Mouse (Mus musculus): ENCODE measurements at regions not wholly inside any gene's neighbourhood (a gene's known extent, or its start where the extent isn't known, plus 50 kb on each side); places are given as distances from the start of the nearest gene placed in this dataset.
"Not testable (repeated sequence)": the region's sequence is repeated elsewhere in the genome, so short reads cannot be mapped to it uniquely, and the experiment has no call there.

DNA sequence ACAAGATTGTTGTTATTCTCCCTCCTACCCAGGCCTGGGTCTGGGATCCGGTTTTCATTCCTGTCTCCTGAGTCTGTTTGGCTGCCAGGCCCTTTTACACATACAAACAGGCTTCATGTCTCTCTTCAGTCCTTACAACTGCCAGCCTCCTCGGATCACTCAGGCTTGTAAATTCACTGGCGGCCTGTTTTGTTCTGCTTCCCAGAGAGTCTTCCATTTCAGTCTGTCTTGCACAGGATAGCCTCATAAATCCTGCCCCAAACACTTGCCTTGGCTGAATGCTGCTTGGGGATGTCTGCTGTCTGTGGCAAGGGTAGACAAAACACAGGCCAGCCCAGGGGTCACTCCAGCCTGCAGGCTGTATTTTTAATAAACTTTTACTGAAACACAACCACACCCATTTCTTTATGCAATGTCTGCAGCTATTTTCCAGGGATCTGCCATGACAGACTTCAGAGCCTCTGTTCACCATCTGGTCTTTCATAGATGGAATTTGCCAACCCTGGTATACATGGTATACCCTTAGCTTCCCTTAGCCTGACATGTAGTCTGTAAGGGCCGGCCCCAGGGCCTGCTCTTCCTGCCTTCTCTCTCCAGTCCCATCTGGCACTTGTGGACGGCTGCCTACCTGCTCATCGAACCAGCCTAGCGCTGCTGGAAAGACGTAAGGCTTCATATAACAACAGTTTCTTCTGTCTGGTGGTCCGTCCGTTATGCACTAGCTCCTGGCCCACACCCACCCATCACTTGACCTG, 149.0 kb upstream of the Mocs1 start:
- no peak for DNase-seq (ENCODE audit: low spot score in 2 of 2)

DNA sequence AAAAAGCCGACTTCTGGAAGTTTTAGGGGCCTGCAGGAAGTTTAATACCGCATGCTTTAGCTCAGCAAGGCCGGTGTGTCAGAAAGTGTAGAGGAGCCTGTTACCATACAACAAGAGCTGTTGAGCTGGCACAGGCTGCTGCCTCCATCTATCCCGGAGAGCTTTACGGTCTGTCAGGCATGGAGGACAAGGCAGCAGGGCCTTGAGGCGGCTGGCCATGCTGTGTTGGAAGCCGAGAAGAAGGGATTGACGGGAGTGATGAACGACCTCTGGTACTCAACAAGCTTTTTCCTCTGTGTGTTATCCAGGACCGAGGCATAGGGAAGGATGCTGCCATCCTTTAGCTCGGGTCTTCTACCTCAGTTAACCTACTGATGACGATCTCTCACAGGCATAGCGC, 146.8 kb upstream of the Mocs1 start:
- DNase-seq (ENCODE audit: low spot score in 2 of 2), result no peak

DNA sequence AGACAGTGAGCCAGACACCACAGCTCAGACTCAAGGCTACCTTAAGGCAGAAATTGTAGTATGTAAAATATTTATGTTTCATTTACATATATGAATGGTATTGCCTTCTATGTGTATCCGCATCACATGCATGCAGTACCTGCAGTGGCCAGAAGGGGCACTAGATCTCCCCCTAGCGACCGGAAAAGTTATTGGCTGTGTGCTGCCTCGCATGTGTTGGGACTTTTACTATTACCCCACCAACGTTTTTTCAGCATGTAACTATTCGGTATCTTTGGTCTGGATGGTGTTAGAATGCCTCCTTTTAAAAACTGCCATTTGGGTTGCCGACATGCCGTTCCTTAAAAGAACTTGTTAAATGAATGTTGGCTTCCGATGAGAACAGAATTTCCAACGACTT, 145.7 kb upstream of the Mocs1 start:
- DNase-seq (ENCODE audit: low spot score in 2 of 2), result no peak

DNA sequence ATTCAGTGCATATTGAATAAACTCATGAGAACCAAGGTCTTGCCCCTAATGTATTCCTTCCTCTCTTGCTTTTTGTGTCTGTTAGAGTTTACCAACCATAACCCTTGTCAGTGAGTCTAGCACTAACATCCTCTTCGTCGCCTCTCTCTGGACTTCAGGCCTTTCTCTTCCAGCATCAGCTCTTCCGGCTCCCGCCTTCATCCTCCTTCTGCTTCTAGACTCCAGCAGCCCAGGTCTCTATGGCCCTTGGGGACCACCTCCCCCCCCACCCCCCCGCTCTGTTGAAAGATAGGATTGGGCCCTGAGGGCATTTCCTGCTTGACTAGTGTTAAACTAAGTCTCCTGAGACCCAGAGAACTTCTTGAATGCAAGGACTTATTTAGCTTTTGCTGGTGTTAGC, 144.7 kb upstream of the Mocs1 start:
- no peak for DNase-seq (ENCODE audit: low spot score in 2 of 2)

DNA sequence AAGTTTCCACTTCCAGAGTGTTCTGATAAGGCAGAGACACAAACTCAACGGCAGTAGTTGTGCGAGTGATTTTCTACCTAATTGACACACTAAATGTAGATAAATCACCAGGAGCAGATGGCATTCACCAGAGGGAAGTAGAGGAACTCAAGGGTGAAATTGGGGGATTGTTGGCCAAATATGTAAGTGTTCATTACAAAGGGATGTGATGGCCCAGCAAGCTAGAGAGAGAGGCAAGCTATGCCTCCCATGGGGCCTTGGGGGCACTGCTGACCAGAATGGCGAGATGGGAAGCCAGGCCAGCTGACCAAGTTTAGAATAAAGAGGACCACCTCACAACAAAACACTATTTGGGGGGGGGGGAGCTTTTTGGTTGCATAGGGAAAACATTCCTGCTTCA, 136.5 kb upstream of the Mocs1 start:
- DNase-seq (ENCODE audit: low spot score in 2 of 2), result no peak

DNA sequence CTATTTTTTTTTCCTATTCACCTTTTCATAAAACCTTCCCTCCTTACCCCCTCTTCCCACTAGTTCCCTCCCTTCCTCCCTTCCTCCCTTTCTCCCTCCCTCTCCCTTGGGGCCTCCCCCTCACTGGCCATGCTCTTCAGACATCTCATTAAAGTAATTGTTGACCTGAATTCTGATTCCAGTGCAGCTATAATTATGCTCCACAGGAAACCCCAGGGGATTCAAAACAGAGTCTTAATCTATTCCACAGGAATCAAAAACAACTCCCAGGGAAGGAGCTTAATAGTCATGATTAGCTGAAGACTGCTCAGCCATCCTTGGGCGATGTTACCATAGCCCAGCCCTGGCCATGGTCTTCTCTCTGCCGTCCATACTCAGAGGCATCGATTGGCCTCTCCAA, 123.7 kb upstream of the Mocs1 start:
- no peak for DNase-seq (ENCODE audit: low spot score in 2 of 2)

DNA sequence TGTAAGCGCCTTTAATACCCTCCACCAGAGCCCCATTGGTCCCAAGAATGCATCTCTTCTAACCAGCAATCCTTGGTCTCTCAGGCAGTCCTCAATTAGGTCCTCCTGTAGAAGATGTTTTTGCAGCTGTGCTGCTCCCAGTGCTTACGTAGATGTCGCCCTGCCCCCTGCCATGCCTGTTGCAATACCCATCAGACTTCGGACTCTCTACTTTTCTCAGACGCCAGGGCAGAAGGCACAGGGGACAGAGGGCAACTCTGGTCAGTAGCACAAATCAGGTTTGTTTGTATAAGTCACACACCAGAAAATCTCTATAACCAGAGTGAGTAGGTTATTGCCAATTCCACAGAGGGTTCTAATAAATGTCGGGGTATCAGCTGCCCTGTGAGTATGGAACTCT, 123.0 kb upstream of the Mocs1 start:
- no peak for DNase-seq (ENCODE audit: low spot score in 2 of 2)

DNA sequence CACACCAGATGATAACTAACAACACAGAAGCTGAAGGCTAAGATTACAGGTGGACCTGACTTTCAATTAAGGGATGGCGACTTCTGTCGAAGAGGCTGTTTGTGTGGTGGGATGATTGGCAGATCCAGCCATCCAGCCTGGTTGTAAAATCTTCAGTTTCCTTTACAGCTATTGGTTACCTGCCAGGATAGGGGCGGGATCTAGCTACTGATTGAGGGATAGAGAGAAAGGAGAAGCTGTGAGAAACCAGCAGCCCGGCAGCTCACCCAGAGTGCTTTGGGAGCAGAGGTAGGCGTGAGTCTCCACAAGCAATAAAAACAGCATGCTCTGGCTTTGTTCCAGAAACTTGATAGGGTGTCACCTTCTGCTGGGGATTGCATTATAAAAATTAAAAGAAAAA, 119.1 kb upstream of the Mocs1 start:
- no peak for DNase-seq (ENCODE audit: low spot score in 2 of 2)

DNA sequence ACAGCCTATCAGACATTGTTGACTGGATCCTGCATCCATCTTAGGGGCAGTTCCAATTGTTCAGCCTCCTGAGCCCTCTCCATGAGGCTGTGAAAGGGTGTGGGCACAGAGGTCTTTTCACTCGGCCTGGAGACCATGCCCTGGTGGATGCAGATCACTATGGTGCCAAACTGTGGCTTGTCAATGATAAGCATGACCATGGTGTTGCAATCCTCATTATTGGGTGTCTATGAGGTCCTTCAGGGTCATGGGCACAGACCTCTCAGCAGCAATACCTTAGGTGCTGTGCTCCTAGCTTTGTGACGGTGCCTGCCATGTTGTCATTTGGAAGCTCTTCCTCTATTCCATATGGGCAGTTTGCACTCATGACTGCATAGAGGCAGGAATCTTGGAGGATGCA, 114.0 kb upstream of the Mocs1 start:
- DNase-seq (ENCODE audit: low spot score in 2 of 2), result no peak

DNA sequence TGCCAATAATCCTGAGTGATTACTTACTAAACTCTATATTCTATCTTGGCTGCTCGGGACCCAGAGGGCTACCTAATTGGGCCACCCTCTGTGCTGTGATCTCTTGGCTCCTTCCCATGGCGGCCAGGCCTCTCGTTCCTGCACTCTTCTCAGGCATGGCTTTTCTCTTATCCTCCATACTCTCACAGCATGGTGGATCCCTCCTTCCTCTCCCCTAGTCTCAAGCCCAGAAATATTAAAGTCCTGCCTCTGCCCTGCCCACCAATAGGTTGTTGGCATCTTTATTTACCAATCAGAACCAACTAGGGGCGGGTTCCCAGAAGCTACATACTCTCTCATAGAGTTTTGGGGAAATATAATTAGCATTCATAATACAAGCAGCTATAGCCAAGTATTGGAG, 100.6 kb upstream of the Mocs1 start:
- no peak for DNase-seq (ENCODE audit: low spot score in 2 of 2)

DNA sequence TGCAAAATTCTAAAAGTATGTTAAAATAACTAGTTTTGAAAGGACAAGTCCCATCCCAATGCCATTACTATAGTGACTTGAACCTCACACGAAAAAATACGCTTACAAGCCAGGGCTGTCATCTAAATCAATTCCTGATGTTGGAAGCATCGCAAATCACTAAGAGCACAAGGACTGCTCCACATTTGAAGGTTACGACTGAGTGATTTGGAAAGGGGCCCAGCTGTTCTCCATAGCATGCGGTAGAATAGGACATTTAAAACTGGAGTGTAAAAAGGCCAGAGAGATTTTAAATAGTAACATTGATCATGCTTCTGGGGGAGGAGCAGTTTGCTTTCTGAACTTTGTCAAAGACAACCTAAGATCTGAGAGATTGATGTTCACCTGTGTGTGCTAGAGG, 92.8 kb upstream of the Mocs1 start:
- no peak for DNase-seq (ENCODE audit: low spot score in 2 of 2)

DNA sequence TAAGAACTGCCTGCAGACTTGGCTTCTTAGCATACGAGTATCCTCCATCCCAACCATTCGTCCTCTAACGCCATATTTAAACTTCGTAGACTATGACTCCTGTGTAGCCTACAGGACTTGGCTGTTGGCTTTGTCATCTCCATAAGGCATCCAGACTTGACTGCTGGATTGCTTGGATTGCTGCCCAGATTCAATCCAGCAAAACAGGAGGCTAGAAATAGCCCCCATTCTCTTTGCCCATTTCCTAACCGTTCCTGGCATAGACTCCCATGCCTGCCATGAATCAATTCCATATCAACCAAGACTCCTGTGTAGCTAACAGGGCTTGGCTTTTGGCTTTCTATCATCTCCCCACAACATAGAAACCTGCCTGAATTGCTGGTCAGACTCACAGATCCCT, 90.3 kb upstream of the Mocs1 start:
- no peak for DNase-seq (ENCODE audit: low spot score in 2 of 2)

DNA sequence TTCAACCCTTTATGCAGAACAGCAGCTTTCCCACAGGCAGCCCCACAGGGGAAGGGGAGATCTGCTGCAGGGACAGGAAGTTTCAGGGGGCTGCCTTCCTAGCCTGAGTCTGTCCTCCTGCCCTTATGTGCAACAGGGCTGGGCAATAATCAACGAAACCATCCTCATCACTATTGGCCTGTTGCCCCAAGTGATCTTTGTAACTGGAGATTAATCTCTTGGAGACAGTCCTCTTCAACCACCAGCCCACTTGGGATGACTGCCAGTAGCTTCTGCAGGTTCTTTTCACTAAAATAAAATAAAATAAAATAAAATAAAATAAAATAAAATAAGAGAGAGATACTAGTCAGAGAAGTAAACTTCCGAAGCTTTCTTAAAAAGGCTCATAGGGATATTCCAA, 85.5 kb upstream of the Mocs1 start:
- DNase-seq (ENCODE audit: low spot score in 2 of 2), result no peak

DNA sequence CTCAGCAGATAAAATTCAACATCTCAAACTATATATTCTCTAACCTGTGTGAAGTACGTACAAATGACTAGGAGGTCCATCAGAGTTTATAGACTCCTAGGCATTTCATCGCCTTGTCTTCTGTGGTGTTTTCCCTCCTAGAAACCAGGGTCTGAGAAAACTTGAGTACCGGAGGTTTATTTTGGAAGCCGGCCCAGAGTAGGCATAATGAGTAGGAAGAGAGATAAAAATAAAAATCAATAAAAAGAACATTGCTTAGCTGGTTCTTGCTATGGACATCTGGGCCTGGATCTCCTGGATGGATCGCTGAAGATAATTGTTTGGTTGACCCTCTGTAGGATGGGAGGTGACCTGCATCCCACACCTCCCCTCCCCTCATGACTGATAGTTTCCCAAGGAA, 81.5 kb upstream of the Mocs1 start:
- DNase-seq (ENCODE audit: low spot score in 2 of 2), result no peak

DNA sequence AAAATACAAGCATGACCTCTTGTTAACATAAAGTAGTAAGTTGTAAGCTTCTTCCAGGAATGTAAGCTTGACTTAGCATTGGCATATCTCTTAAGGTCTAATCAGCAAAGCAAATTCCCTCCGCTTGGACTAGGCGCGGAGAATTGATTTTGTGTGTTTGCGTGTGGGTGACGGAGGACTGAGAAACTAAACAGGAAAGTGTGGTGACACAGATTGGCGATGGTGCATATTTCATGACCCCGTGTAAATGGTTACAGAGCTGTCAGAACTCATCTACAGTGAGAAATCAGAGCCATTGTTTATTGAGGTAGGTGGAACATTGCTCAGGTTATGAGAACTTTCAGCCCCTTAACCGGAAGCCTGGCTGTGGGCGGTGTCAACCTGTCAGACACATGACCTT, 78.8 kb upstream of the Mocs1 start:
- no peak for DNase-seq (ENCODE audit: low spot score in 2 of 2)

DNA sequence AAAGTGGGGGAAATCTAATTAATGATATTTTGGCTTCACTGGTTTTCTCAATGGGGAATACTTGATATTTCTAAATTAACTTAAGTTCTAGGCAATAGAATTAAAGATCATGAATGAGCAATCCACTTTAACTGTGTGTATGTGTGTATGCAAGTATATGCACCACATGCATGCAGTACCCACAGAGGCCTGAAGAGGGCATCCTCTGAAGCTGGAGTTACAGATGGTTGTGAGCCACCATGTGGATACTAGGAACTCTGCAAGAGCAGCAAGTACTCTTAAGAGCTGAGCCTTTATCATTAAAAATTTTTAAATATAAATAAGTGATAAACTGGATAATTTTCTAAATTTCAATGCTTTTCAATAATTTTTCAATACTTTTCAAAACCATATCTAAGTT, 69.0 kb upstream of the Mocs1 start:
- no peak for DNase-seq (ENCODE audit: low spot score in 2 of 2)

DNA sequence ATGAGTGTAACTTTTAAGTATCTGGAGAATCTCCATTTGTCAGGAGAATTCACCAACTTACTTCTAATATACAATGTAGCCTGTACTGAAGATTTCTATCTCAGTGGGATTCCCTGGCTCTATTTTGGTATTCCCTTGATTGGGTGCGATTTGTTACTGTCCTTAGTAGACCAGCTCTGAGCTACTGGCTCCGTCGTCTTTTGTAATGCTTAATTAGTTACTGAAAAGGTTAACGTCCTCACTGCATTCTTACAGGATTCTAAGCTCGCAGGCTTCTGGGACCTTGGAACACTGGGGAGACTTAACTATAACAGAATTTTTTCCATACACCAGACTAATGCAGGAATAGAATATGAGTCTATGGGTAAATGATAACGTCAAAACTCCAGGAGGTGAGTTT, 67.9 kb upstream of the Mocs1 start:
- DNase-seq (ENCODE audit: low spot score in 2 of 2), result not testable (repeated sequence)

DNA sequence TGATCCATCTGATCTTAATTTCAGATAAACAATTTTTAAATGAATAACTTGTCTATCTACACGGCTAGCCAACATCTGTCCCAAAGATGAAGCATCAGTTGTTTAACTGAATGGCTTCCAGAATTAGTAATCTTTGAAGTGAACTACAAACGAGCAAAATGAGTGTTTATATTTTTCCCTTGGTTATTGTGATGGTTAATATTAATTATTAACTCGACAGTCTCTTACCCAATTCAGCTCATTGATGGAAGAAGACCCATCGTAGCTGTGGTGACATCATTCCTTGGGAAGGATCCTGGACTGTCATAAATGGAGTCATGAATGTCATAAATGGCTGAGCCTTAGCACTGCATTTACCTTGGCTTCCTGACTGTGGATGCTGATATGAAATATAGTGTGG, 60.4 kb upstream of the Mocs1 start:
- DNase-seq (ENCODE audit: low spot score in 2 of 2), result no peak

DNA sequence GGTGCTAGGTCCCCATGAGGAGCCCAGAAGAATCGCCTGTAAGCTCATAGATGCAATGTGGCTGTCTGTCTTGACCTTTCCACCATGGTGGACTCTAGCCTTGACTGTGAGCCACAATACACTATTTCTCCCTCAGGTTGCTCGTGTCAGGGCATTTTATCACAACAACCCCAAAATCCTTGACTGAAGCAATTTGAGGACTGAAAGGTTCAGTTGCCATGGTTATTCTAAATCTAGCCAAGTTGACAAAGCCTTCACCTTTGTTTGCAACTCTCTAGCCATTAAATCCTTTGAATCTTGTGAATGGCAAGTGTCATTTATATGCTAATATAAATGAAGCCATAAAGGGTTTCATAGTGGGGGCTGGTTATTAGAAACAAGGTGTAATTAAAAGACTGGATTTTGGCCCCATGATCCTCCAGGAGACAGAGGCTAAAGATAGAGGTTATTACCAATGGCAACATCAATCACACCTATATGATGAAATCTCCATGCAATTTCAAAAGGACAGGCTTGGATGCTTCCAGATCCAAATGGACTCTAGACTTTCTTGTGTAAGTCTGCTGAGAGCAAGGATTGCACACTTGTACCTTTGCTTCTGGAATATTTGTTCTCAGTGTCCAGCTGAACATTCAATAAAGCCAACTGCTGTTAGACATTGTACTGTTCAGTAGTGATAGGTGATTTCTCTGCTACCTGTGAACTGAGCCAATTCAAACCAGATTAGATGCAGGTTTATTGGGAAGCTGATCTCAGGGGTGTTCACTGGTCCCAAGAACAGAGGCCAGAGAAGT, 59.5 kb upstream of the Mocs1 start:
- no peak for DNase-seq (ENCODE audit: low spot score in 2 of 2)

DNA sequence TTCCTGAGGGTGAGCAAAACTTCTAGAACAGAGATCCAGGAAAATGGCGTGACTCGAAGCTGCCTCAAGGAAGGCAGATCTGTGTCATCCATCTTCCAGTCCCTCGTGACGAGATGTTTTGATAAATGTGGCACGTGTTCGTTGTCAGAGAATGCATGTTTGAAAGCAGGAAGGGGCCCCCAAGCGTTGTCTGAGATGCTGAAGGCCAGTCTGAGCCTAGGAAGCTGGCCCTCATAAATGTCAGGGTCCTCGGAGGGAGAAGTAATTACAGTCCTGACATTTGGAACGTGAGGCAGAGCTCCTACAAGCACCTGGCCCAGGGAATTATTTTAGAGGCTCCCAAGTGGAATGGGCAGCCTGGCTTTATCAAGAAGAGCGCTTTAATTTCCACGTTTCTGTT, 50.5 kb upstream of the Mocs1 start:
- DNase-seq (ENCODE audit: low spot score in 2 of 2), result no peak

Measured in natural killer cell, adult 2 months (primary cell).